Mouse (Mus musculus): ENCODE results near the gene Apoc2.
A peak's percentile ranks its signal among the peaks of the same experiment; 100 is the strongest.
"Not testable (repeated sequence)": the region's sequence is repeated elsewhere in the genome, so short reads cannot be mapped to it uniquely, and the experiment has no call there.

Gene Apoc2

DNA sequence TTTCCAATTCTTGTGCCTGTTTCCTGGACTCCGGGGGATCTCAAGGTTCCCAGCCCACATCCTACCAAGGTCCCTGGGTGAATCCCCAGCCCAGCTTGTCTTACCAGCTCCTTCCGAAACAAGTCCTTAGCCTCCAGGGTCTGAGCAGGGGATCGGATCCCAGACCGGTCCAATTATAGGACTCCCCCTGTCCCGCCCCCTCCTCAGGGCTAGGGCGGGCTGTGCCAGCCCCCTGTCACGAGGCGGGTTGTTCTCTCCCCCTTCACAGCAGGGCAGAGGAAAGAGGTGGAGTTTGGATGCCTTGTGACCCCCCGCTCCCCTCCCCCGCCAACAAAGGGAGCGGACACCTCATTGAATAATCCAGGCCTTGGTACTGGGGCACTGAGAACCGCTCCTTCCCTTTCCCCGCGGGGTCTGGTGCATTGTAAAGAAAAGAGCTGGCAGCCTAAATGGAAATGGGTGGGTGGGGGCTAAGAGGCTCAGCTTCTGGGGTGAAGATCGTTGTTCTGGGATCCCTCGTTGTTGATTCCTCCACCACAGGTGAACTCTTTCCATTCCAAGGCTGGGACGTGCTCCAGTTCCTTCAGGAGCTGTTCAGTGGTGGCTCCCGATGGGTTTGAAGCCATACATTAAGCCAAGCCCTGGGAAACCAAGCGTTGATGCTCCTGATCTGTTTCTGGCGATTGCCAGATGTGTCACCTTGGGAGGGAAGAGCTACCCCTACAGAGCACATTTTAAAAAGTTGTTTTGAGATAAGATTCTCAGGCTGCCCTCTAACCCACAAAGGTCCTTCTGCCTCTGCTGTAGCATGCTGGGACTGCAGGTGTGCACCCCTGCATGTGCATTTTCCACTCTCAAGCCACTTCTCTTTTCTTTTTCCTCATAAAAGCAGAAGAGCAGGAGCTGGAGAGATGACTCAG is 21.4 kb upstream of the Apoc2 start, which contains the start of gene Apoe:
Gene Apoe, minus strand, starts transcription at position 282 of the 920 bp plus-strand sequence.
- peak; percentile 63 for DNase-seq

DNA sequence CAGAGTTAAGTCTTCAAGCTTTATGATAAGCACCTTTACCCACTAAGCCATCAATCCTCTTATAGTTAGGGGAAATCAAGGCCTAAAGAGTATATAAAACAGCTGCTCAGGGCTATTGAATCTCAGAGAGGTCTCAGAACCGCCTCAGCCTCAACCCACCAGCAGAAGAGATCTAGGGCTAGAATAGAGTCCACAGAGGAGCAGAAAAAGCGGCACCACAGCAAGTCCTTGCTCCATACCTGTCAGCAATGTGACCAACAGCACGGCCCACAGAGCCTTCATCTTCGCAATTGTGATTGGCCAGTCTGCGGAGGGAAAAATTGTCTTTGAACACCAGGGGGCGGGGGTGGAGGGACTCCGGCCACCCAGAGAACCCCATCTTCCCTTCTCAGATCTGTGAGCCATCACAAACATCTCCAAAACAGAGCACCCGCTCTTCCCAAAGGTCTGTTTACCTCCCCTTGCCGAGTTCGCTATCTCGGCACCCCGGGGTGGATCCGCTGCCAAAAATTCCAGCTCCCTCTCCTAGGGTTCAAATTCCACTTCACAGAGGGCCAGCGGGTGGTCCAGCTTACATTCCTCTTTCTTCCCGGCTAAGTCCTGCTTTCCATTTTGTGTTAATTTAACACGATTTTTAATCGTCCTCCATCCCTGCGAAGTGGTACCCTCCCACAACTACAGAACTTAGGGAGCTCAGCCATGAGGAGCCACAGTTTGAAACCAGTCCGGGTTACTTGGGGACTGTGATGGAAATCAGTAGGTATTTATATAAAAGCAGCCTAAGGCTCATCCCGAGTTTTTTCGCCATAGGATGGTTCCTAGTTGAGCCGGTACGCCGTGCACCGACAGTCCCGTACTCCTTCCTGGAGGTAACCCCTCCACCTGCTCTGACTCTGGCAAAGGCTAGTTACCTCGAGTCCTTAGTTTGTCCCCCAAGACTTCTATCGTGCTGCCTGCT is 20.5 kb upstream of the Apoc2 start:
- DNase-seq: no peak

DNA sequence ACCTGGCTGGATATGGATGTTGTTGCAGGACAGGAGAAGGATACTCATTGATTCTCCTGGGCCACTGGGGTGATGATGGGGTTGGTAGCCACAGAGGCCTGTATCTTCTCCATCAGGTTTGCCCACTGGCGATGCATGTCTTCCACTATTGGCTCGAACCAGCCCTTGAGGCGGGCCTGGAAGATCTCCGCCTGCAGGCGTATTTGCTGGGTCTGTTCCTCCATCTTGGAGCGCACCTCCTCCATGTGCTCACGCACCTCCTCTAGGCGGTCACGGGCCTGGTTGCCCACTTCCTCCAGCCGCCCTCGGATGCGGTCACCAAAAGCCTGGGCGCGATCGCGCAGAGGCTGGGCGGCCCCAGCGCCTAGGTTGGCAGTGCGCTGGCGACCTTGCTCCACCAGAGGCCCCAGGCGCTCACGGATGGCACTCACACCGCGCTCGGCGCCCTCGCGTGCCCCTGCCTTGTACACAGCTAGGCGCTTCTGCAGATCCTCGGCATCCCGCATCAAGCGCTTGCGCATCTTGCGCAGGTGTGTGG is 18.7 kb upstream of the Apoc2 start:
- no peak for DNase-seq

DNA sequence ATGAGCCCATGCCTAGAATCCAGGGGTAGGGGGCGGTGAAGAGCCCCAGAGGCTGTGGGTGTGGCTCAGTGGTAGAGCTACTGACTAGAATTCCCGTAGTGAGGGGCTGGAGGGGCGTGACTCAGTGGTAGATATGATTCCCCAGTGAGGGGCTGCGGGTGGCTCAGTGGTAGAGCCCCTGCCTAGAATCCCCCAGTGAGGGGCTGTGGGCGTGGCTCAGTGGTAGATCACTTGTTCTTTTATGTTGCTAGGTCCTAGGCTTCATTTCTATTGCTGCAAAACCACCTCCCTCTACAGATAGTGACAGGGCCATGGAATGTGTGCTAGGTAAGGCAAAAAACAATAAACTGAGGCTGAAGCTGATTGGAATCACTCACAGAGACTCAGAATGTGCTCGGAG is 18.1 kb upstream of the Apoc2 start:
- DNase-seq: no peak

DNA sequence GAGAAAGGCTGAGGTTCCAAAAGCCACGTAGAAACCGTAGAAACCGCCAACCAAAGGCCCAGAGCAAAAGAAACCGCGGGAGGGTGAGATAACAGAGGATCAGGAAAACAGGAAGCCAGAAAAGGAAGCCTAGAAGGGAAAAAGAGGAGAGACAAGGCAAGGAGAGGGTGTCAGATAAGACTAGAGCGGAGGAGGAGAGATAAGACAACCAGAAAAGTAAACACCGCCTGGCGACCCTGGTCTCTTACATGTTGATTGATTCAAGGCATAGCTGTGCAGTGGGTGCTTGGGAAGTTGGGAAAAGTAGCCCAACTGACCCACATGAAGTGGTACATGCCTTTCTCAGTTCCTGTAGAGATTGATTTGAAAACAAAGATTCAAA is 17.5 kb upstream of the Apoc2 start:
- no peak for DNase-seq

DNA sequence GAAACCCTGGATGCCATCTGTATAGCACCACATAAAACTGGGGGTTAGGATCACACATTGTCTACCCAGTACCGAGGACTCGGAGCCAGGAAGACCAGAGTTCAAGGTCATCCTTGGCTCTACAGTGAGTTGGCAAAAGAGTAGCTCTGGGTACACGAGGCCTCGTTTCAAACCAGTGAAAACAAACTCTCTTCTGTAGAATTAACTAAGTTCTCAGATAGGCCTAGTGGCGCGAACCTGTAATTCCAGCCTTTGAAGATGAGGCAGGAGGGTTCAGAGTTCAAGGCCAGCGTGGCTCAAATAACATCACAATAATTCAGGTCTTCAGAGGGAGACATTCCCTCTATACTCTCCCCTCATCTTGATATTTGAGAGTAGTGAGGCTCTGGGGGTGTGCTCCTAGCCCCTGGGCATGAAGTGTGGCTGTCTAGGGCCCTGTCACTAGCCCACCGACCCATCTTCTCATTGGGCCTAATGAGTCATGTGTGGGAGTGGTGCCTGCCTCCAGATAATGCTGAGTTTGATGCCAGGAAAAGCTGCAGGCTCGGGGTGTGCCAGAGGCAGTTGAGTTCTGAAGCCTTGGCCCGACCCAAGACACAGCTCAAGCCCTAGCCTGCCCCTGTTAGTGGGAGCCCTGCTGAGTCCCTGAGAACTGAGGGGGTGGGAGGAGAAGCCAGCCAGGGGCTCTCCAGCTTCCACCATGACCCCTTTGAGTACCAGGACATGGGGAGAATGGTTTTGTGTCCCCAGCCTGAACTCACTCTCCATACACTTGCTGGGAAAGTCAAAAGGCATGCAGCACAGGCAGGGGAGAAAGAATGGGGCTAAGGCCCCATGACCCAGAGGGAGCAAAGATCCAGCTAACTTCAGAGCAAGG is 16.8 kb upstream of the Apoc2 start:
- no peak for DNase-seq

DNA sequence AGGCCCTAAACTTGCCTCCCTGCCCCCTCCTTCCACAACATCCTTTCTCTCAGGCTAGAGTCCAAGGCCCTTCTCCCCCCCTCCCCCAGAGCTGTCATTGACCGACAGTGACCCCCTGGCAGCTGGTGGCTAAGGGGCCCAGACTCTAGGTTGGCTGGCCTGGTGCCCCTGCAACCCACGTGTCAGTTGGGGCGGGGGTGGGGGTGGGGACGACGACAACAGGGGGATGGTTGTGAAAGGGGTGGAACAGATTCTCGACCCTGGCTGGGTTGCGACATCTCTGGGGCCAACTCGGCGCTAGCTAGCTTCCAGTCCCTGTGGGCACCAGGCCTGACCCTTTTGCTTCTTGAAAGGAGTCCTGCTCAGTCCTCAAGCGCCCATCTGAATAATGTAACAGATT is 15.7 kb upstream of the Apoc2 start:
- peak; percentile 46 for DNase-seq

DNA sequence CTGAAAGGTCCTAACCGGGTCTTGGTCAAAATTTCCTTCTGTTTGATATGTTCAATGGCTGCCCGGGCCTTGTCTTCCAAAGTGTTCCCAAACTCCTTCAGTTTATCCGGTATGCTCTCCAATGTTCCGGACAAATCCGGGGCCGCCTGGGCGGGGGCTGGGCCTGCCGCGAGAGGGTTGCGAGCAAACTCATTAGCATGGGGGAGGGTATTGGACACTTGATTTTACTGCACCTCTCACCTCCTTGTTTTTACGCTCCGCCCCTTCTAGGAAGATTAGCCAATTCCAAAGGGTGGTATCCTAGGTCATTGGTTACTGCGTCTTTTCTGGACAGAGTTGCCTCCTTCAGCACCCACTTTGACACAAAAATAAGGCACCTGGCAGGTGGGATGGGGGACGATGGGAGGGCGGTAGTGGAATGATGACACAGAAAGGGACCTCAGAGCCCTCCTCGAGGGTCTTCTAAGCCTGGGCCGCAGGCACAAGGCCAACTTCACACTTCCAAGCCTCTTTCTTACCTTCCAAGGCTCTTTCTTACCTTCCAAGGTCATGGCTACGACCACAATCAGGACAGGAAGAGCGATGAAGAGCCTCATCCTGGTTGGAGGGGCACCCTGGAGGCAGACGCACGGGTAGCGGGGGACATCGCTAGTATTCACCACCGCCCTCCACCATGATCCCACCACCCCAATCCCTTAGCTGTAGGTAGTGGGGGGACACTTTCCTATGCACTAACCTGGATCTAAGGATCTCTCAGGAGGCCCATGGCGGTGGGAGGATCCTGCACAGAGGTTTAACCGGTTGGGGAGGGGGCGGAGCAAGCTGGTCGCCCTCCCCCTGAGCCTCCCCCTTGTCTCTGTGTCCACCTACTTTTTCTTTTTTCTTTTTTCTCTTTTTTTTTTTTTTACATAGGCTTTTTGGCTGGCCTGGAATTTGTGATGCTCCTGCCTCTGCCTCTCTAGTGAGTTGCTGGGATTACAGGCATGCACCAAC is 14.4 kb upstream of the Apoc2 start, which contains the start of gene Apoc1:
Gene Apoc1, minus strand, starts transcription at position 788 of the 993 bp plus-strand sequence.
- no peak for DNase-seq

DNA sequence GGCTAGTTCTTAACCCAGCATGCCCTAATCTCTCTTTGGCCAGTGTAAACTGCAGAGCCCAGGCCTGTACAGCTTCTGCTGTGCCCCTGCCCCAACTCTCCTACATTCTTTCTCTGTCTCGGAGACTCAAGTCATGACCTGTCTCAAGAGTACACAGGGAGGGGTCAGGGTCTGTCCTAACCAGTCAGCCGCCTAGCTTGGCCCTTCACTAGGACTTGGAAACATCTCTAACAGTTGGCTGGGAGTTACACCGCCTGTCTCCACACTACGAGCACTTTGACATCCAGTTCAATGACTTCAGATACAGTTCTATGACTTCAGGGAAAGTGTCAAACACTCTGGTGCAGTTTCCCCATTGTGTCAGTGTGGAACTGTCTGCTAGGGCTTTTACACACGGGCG is 13.7 kb upstream of the Apoc2 start:
- no peak for DNase-seq

DNA sequence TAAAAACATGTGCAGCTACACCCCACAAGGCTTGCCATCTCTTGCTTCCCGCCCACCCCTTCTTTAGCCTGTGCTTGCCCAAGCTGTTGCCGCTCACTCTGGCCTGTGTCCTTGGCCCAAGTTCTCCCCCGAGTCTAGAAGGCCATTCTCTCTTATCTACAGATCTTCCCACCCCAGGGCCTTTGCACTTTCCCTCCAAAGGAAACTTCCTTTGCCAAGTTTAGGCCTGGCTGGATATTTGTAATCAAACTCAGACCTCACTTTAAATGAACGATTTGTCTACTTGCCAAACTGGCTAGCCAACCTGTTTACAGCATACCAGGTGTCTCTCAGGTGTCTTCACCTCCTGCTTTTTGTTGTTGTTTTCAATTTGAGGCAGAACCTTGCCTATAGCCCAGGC is 13.1 kb upstream of the Apoc2 start:
- DNase-seq: no peak

DNA sequence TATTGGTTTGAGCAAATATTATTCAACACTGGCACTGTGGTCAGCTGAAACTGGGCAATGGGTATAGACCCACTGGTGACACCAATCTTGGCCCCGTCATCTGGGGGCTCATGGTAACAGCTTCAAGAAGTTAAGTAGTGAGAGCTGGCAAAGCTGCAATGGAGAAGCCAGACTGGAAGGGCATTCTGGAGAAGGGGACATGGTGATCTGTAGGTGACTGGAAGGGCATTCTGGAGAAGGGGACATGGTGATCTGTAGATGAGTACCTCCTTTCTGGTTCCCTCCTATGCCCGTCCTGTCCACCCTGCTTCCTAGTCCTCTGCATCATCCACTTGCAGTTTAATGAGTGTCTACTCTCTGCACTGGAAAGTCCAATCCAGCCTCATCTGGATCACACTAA is 10.9 kb upstream of the Apoc2 start:
- no peak for DNase-seq

DNA sequence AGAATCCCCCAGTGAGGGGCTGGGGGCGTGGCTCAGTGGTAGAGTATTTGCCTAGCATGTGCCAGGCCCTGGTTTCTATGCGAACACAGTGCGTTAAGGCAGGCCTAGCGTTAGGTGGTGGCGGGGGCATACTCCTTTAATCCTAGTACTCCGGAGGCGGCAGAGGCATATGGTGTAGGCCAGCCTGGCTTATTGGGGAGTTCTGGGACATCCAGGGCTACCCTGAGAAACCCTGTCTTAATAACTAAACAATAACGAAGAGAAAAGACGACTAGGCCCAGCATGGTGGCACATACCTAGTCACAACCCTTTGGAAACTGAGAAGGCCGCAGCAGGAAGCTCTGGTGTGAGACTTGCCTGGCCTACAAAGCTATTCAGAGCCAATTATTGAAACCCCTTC is 10.4 kb upstream of the Apoc2 start:
- no peak for DNase-seq

DNA sequence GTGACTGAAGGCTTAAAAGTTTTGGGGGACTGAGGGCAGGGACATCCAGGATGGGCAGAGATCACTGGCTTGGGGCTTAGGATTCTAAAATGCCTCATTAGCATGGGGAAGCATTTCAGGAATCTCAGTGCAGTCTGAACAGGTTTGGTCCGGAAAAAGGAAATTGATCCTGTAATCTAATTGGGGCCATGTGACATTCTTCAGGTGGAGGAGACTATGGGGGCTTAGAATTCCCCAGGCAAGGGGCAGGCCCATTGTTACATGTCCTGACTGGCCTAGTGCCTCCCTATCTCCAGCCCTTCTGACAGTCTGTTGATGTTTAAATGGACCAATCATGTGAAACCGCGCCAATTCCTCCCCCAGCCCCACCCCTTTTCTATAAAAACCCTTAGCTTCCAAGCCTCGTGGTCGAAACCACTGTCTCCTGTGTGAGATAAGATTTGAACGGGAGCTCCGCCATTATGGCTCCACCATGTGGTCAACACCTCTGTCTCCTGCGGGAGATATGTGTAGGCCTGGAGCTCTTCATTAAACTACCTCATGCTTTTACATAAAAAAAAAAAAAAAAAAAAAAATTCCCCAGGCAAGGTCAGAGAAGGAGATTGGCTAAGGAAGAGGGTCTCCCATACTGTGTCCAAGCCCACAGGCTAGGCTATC is 9.3 kb upstream of the Apoc2 start:
- DNase-seq: not testable (repeated sequence)

DNA sequence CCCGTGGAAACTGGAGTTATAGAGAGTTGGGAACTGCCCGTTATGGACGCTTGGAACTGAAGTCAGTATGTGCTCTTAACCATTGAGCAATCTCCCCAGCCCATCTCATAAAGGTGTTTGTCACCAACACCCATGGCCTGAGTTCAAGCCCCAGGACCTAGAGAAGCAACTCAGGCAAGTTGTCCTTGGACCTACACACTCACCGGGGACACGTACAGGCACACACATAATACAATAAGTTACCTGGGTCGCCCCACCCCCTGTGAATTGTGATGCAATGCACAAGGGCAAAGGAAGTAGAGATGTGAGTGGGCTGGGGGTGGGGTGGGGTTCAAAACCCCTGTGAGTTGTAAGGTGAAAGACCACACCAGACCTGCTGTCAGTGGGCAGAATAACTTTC is 8.8 kb upstream of the Apoc2 start:
- DNase-seq: no peak

DNA sequence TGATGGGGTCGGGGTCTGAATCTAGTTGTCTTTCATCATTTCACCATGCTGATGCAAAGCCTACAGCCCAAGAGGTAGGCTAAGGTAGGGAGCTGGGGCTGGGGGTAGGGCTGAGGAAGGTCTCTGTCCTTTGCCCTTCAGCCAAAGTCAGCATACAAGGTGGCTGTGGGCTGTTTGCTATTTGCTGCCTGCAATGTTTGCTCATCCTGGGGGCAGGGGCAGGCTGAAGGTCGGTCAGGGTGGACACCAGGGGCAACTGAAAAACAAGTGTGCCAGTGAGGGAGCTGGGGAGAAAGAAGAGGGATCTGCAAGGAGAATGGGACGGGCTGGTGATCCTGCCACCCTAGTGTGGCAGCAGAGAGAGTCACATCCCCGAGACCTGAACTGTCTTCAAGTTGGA is 7.6 kb upstream of the Apoc2 start:
- DNase-seq: no peak

DNA sequence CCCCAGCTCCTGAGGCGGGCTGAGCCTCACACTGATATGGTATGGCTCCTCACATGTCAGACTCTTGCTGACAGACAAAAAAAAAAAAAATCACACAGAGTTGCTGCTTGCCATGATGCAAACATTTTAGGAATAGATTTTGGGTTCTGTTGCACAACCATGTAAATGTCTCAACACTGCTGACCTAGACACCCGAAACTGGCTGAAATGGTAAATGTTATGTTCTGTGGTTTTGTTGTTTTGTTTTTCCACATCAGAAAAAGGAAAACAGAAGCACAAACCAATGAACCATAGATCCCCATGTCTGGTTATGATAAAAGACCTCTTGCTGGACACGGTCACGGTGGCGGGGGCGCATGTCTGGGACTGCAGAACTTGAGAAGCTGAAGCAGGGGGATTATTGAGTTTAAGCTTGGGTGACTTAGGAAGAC is 6.0 kb upstream of the Apoc2 start:
- DNase-seq: no peak

DNA sequence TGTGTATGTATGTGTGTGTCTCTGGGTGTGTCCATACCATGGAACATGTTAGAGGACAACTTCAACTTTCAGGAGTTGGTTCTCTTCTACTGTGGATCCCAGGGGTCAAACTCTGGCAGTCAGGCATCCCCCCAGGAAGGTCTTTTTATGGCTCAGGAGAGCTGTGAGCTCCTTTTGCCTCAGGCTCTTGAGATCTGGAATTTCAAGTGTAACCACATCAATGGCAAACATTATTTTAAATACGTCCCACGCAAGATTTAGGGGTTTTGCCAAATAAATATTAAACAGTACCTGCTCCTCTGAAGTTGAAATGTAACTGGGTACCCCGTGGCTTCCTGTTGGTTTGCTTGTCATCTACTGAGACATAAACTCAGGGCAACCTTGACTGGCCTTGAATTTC is 5.2 kb upstream of the Apoc2 start:
- DNase-seq: no peak

DNA sequence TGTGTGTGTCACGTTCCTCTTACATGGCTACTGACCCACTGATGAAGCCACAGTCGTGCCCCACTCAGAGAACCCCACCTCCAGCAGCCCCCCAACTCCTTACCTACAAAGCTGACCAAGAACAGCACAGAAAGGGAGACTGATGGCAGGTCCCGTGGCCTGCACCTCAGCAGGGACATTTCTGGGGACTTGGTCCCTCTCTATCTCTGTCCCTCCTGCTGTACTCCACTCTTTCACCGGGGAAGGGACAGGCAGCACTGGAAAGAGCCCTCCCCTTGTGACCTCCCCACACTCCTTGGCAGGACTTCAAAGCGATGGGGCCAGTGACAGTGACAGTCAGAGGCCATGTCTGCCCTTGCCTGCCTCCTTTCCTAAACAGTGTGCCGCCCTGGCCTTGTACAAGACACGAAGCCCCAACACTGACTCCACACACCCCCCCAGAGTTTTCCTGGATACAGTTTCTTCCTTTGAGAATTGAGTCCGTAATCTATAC is 3.5 kb upstream of the Apoc2 start, which contains the start of the genes Gm44805 and Apoc4:
Gene Gm44805, minus strand, starts transcription at position 222 of the 493 bp plus-strand sequence.
Gene Apoc4, minus strand, starts transcription at position 278 of the 493 bp plus-strand sequence.
- DNase-seq: no peak

DNA sequence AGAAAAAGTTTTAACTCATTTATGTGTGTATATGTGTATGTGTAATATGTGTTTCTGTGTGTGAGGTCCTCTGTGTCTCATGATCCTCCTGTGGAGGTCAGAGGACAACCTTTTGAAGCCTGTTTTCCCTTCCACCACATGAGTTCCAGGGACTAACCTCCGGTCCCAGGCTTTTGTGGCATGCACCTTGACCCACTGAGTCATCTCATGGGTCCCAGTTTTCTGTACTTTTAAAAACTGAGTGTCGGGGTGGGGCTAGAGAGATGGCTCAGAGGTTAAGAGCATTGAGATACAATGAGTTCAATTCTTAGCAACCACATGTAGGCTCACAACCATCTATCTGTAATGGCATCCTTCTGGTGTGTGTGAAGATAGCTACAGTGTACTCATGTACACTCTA is 3.0 kb upstream of the Apoc2 start:
- DNase-seq: no peak

DNA sequence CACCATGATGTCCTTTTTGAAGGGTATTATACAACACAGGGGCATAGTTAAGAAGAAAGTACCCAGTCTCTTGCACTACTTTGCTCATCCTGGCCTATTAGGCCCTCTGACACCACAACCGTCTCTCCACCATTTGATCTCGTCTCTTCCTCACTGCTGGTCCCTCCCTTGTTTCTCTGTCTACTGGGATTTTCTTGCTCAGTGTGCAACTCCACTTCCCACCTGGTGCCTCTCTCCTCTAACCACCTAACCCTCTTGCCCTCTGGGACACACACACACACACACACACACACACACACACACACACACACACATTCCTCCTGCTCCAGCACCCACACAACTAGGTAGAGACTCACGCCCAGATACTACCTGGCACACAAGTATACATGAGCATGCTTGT is 1.2 kb upstream of the Apoc2 start:
- no peak for DNase-seq

All from cerebellum, adult 9-11 months (tissue).